Mouse (Mus musculus) neural tube, embryonic 10.5 days (tissue): ENCODE measurements around the gene Ptgis.
"Not testable (repeated sequence)": the region's sequence is repeated elsewhere in the genome, so short reads cannot be mapped to it uniquely, and the experiment has no call there.

Experiments
- DNase-seq: peaks from one replicate; pipeline ENCODE4 v3.0.0-alpha.2; 2017; ENCODE audit warnings: low spot score; ENCODE audit errors: extremely low spot score

Gene Ptgis

GRCm38 (mm10) chr2:167232132-167233008 lies 8.0 kb downstream of the Ptgis start:
- DNase-seq, result no peak

DNA sequence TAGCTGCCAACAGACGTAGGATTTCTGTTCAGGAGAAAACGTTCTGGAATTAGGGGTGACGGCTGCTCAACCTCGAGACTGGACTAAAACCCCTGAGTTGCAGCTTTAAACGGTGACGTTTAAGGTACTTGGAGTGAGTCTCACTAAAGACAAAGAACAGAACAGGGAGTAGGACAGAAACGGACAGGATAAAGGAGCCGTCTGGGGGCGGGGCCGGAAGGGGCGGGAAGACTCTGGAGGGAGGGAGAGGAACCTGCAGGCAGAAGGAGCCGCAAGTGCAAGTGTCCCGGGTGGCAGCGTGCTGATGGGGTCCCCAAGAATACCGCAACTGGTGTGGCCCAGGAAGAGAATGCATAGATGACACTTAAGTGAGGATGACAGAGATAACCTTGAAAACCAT lies 9.8 kb downstream of the Ptgis start:
- peak; percentile 49 for DNase-seq

GRCm38 (mm10) chr2:167224937-167225336 lies 15.5 kb downstream of the Ptgis start:
- DNase-seq, result no peak

DNA sequence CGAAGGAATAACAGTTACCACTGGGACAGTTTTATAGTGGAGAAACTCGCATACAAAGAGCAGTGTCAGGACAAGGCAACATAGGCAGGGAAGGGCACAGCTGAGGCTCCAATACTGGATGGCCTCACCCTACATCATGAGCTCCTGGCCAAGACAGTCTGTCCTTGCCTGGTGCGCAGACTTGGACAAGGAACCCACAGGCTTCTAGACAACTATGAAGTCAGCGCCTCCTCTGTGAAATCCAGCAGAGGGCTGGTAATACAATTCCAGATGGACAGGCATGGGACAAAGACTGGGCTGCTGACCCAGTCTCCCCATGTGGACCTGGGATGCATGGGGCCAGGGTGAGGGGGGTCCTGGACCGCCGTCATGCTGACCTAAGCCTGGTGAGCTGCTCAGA lies 16.2 kb downstream of the Ptgis start:
- DNase-seq, result no peak

GRCm38 (mm10) chr2:167222152-167222551 lies 18.3 kb downstream of the Ptgis start:
- DNase-seq, result peak; percentile 71

DNA sequence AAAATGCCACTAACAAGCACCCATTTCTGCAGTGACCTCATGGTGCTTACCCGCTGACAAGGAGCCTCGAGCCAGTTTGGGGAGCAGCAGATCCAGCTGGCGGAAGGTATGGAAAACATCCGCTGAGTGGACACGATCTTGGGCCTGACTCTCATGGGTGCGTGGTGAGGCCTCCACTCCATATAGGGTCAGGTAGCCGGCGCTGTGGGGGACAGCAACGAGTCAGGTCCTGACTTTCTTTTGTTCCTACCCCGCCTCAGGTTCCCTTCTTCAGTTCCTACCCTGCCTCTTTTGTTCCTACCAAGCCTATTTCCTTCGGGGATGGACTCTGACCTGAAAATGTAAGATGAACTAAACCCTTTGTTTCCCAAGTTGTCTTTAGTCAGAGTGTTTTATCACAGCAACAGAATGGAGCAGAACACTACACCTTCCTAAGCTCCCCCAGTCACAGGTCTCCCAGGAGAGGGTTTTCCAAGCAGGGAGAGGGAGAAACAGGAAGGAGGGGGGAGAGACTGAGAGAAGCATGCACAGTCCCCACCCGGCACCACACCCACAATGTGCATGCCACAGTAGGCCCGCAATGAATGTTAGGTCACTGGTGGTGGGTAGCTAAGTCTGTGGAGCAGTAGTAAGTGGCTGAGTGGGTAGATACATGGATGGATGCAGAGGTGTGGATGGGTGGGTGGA lies 19.1 kb downstream of the Ptgis start:
- DNase-seq, result no peak

GRCm38 (mm10) chr2:167220736-167221135 lies 19.7 kb downstream of the Ptgis start:
- no peak for DNase-seq

- DNase-seq, result peak; percentile 74
Measured at GRCm38 (mm10) chr2:167219154-167219775, 21.1 kb downstream of the Ptgis start.

DNA sequence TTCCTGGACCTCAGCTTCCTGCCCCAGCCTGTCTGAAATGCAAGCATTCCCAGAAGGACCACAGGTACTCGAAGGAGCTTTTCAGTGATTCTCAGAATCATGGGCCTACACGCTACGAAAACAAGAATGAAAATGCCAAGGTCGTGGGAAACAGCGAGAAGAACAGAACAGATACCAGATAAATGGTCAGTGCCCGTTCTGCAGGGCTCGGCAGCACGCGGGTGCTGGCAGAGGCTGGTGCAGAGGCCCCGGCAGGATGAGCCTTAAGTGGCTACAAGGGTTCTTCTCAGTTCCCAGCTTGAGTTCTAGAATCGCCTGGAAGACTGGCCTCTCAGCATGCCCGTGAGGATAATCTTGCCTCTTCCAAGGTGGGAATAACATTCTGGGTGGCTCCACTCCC lies 26.7 kb downstream of the Ptgis start:
- DNase-seq, result no peak

DNA sequence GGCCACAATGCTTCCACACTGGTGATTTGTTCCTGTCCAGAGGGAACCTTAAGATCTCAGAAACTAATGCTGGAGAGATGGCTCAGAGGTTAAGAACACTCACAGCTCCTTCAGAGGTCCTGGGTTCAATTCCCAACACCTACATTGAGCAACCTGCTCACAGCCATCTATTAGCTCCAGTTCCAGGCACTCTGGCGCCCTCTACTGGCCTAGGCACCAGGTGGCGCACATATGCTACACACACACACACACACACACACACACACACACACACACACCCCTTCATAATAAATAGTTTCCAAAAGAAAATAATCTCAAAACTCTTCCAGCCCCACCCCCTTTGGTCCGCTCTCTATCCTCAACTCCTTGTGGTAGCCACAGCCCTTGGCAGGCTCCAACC lies 27.3 kb downstream of the Ptgis start:
- DNase-seq, result no peak

DNA sequence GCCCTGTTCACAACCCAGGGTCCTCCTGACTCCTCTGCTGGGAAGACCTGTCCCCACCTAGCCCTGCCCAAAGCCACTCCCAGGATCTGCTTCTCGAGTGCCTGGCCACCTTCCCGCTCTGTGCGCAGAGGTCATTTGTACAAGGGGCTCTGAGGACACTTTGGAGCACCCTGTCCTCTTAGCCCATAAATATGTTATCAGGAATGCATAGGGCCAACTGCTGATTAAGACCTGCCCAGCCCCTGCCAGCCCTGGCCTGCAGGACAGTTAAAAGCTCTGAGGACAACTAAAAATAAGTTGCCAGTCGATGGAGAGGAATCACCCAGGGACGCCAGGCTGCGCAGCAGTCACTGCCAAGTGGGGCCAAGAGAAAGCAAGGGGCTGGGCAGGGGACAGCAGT lies 27.9 kb downstream of the Ptgis start:
- DNase-seq, result no peak

DNA sequence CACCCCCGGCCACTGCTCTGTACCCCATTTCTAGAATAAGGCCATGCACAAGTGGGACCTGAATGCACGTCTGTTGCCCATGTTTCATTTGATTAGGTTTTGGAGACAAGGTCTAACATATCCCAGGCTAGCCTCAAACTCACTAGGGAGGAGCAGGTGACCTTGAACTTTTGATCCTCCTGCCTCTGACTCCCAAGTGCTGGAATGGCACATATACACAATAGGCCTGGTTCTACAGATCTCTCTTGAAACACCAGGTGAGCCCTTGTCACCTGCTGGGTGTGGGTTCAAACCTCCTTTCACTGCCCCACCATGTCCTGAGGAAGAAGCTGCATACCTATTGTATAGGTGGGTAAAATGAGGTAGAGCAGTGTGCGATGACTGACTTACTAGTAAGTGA lies 28.3 kb downstream of the Ptgis start:
- DNase-seq, result no peak

GRCm38 (mm10) chr2:167209900-167210299 lies 30.5 kb downstream of the Ptgis start:
- no peak for DNase-seq

- no peak for DNase-seq
Measured at GRCm38 (mm10) chr2:167208984-167209383, 31.4 kb downstream of the Ptgis start.

DNA sequence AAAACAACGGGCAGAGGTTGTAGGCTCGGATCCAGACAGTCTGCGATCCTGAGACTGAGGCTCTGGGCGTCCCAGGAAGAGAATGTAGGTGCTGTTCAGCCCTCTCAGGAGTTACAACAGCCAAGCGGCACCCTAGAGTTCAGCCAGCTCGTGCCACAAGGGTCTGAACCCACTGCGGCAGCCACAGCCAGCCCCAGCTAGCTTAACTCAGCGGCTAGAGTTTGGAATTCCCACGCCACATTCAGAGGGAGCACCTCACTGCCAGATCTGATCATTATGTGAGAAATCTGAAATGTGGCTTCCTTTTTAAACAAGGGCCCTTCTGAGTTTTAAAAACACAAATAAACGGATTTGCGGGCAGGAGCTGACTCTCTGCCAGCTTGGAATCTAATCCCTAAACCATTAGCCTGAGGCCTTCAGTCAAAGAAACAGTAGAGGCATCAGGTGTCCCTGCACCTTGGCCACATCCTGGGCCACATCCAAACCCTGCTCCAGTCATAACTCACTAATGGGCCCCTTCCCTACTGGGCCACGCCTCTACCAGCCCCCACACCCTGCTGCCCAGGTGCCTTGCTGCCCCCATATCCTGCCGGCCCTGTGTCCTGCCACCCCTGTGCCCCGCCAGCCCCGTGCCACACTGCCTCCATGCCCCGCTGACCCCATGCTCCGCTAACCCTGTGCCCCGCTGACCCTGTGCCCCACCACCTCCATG lies 34.3 kb downstream of the Ptgis start:
- no peak for DNase-seq

- not testable (repeated sequence) for DNase-seq
Measured at GRCm38 (mm10) chr2:167204686-167205085, 35.7 kb downstream of the Ptgis start.

- DNase-seq, result no peak
Measured at GRCm38 (mm10) chr2:167203505-167204166, 36.8 kb downstream of the Ptgis start.

DNA sequence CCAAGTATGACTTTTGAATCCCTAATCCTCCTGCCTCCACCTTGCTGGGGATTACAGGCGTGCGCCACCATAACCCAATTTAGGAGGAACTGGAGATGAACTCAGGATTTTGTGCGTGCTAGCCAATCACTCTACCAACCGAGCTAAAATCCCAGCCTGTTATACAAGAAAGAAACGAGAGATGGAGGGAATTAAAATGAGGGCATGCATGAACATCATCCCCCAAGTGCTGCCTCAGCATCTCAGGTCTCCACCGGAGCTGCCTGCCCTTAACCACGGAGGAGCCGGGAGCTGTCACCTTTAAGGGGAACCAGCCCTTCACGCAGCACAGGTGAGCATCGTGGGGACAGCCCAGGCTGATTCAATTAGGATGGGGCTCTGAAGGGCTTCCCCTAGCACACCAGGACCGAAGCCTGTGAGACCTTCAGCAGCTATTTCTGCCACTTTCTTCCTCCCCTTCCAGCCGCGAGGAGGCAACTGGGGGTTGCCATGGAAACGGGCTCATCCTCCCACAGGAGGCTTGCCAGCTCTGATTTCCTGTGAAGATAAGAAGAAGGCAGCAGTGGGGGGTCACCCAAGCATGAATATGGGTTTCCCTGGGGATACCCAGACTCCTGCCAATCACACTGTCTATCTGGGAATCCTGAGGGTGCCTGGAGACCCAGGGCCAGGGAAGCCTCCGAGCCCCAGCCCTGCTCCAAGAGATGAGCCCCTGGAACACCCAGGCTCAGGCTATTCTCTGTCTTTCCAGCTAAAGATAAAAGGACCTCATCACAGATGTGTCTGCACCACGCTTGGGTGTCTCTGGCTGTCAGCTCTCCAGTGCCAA lies 38.7 kb downstream of the Ptgis start:
- no peak for DNase-seq

DNA sequence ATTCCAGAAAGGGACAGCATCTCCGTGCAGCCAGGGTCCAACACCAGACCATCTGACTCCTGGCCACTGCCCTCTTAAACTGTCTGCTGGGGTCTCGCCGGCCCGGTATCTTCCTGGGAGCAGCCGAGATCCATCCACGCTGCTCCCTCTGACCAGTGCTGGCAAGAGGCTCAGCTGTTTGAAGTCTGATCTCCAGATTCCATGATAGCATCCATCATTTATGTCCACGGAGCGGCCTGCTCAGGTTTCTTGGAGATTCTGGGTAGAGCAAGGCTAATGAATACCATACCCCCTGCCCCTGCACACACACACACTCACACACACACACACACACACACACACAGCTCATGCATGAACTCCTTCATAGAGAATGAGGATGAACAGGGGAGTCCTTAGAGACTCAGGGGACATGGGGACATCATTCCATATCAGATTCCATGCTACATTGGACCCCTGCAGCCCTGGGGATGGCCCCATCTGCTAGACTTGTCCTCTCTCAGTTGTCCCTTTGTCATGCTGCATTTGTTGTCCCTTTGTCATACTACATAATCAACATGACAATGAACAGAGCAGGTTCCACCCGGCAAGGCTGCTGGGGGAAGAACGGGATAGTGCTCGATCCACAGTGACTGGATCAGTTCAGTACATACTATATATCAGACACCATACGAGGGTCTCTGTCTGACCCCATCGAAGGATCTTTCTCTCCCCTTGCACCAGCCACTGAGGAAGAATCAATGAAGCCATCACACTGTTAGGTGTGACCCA lies 41.6 kb downstream of the Ptgis start:
- peak; percentile 49 for DNase-seq
